Mouse (Mus musculus): ENCODE results near the gene Tmem256.

DNA sequence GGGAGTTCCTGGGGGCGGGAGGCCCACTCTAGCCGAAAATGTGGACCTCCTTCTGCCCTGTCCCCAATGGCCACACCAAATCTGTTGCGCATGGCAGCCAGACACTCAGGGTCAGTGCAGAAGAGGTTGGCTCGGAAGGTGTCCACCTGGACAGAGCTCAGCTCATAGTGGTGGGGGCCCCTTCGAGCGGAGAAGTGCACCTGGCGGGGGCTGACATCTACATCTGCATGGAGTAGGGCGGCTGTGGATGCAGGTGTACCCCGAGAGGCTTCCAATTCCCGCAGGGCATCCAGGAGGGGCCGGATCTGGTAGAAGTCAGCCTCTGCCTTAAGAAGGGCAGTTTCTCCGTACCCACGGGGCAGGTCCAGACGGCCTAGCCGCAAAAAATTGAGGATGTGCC lies 41.4 kb downstream of the Tmem256 start:
- TF ChIP-seq CTCF (IDR thresholded peaks at IDR 0.05; ENCODE audit: borderline replicate concordance, insufficient read depth, low read length), result no peak
- 0 out of 2 replicates have a peak, but pooled peaks have one; percentile 4 for TF ChIP-seq POLR2A (IDR thresholded peaks at IDR 0.05; ENCODE audit: low read depth, low read length)

All from embryonic fibroblast, embryonic 13.5 days (primary cell).